In the genomic region with DNA sequence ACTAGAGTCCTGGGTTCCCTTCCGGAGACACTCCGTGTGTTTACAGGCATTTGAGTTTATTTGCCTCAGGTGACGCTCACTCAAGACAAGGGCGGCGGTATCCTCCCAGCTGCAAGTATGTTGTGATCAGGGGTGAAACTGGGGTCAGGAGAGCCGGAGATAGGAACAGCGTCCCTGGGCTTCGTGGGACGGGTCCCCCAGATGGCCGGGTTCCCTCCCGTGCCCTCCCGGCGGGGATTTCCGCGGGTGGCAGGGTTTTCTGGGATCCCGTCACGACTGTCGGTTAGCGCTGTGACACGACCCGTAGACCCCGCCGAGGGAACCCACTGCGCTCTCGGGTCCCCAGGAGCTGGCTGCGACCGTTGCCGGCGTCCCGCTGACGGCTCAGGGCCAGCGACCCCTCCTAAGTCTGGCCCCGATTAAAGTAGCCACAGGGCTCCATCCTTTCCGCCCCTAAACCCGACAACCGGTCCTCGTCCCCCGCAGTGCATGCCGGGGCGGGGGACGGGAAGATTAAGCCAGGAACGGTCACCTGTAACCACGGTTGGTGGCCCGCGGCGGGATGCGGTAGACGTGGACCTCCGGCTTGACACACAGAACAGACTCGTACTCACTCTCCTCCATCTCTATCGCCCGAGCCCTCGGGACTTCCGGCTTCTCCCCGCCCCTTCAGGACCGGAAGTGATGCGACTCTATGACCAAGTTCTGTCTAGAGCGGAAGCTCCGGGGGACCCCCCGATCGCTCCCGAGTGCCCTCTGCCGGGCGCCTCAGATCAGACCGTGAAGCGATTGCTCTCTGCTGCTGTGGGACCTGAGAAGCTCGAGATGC, we compare ENCODE assay signal across 7 mouse cellular contexts. TPM values are rescaled to one million over a fixed set of nuclear protein-coding genes. Genes with fewer than 3 reads are reported as not detected.
DNase-seq lines count a peak whose midpoint lies in the region; ATAC-seq lines count a peak whose summit lies in the region.

Gene Necap2, minus strand, starts transcription at position 677 of the 829 bp plus-strand sequence.

- H3K36me3 ChIP-seq in embryonic facial prominence, embryonic 10.5 days (replicated peaks): peaks cover 31% of the 10 kb centered on the region
- H3K36me3 ChIP-seq in limb, embryonic 10.5 days: peaks cover 34% of the 10 kb centered on the region
- peaks cover 17% of the 10 kb centered on the region for H3K36me3 ChIP-seq in midbrain, embryonic 13.5 days

- peak; percentile 97 for DNase-seq in adrenal gland, postnatal 10 days
- DNase-seq in embryonic facial prominence, embryonic 10.5 days (ENCODE audit: low spot score): peak; percentile 96
- peak; percentile 94 for DNase-seq in kidney, adult 11 months
- DNase-seq in limb, embryonic 10.5 days (ENCODE audit: low spot score): peak; percentile 98
- DNase-seq in spleen, adult 12 weeks (ENCODE audit: low spot score): peak; percentile 88

- H3K4me1 ChIP-seq in embryonic facial prominence, embryonic 10.5 days: peaks cover 14% of the 10 kb centered on the region
- H3K4me1 ChIP-seq in limb, embryonic 10.5 days: peaks cover 23% of the 10 kb centered on the region
- peaks cover 18% of the 10 kb centered on the region for H3K4me1 ChIP-seq in midbrain, embryonic 13.5 days (replicated peaks)

- WGBS in embryonic facial prominence, embryonic 10.5 days: under 1% methylated on average over 67 of the region's 67 CpGs
- under 1% methylated on average over 67 of the region's 67 CpGs for WGBS in limb, embryonic 10.5 days
- WGBS in midbrain, embryonic 13.5 days: 1% methylated on average over 67 of the region's 67 CpGs

- H3K27me3 ChIP-seq in embryonic facial prominence, embryonic 10.5 days (replicated peaks; ENCODE audit: low read depth, poor library complexity, severe bottlenecking): no peaks in the 10 kb centered on the region
- H3K27me3 ChIP-seq in limb, embryonic 10.5 days (ENCODE audit: low read depth, poor library complexity, severe bottlenecking): no peaks in the 10 kb centered on the region
- no peaks in the 10 kb centered on the region for H3K27me3 ChIP-seq in midbrain, embryonic 13.5 days

- peak; percentile 89 for ATAC-seq in granulocyte monocyte progenitor cell, adult 5-6 weeks (replicated peaks; ENCODE audit: poor library complexity, severe bottlenecking)
- ATAC-seq in midbrain, embryonic 13.5 days: peak; percentile 98

- no peaks in the 10 kb centered on the region; the same call in 1 of the 2 replicates for H3K9me3 ChIP-seq in embryonic facial prominence, embryonic 10.5 days
- H3K9me3 ChIP-seq in limb, embryonic 10.5 days (replicated peaks): no peaks in the 10 kb centered on the region
- no peaks in the 10 kb centered on the region for H3K9me3 ChIP-seq in midbrain, embryonic 13.5 days

- H3K27ac ChIP-seq in embryonic facial prominence, embryonic 10.5 days (replicated peaks): peak within 1 kb of the TSS; percentile 84
- H3K27ac ChIP-seq in limb, embryonic 10.5 days: peak within 1 kb of the TSS; percentile 83
- peak within 1 kb of the TSS; percentile 52 for H3K27ac ChIP-seq in midbrain, embryonic 13.5 days

- H3K4me2 ChIP-seq in midbrain, embryonic 13.5 days (replicated peaks): peak within 1 kb of the TSS; percentile 89

- peak within 1 kb of the TSS; percentile 93 for H3K9ac ChIP-seq in midbrain, embryonic 13.5 days (replicated peaks)

- H3K4me3 ChIP-seq in embryonic facial prominence, embryonic 10.5 days: peak within 1 kb of the TSS; percentile 75
- peak within 1 kb of the TSS; percentile 81 for H3K4me3 ChIP-seq in limb, embryonic 10.5 days
- H3K4me3 ChIP-seq in midbrain, embryonic 13.5 days (replicated peaks): peak within 1 kb of the TSS; percentile 85

RNA-seq across cellular contexts. Expression of gene Necap2, which starts in this region (rescaled TPM):
- total RNA-seq in adrenal gland, postnatal 10 days (2021): 10 to 100 TPM; 54.5 to 57.1 TPM
- 65.6 and 69.4 TPM in 2 replicates for polyA plus RNA-seq in embryonic facial prominence, embryonic 10.5 days (2016; fragmentation: Nextera tagmentation; extraction: Ambion mirVana)
- total RNA-seq in granulocyte monocyte progenitor cell, adult 5-6 weeks (2014; fragmentation: Nextera tagmentation): 30.6 and 52.4 TPM in 2 replicates
- total RNA-seq in granulocyte monocyte progenitor cell, adult 5-6 weeks (2017): 45.5 and 54.2 TPM in 2 replicates
- polyA plus RNA-seq in limb, embryonic 10.5 days (2016; fragmentation: Nextera tagmentation; extraction: Ambion mirVana): 67.9 and 82.8 TPM in 2 replicates
- 47.2 and 52.3 TPM in 2 replicates for polyA plus RNA-seq in midbrain, embryonic 13.5 days (2015; fragmentation: Nextera tagmentation; extraction: Ambion mirVana)

Comparison
In these comparisons a context has a peak if more than half of its experiments do, and no peak if none do; other contexts are left out.
1. Peak in every context shown above with its lines: DNase-seq, ATAC-seq, H3K4me3 ChIP-seq and H3K27ac ChIP-seq.